In genomic region chr8:94136933-94137332, GRCm38 (mm10) we compare ENCODE assay signal across 36 mouse cellular contexts. TPM values are rescaled to one million over a fixed set of nuclear protein-coding genes. Genes with fewer than 3 reads are reported as not detected.
DNase-seq lines count a peak whose midpoint lies in the region; ATAC-seq and TF ChIP-seq lines count a peak whose summit lies in the region.
"Had no signal": no experiment of that assay in that cellular context is flagged by ENCODE, and none has a peak within 500 bp of the region (broad histone marks: within the 10 kb centered on the region; RNA-seq: fewer than 3 reads in every experiment).

Gene Mt4 (plus strand): TSS chr8:94137197.

- TF ChIP-seq EP300 in liver, postnatal 0 days (IDR thresholded peaks at IDR 0.05; ENCODE audit: low read depth), result no peak

- H3K36me3 ChIP-seq in liver, embryonic 12.5 days, result no peaks in the 10 kb centered on the region
- H3K36me3 ChIP-seq in liver, postnatal 0 days (replicated peaks; ENCODE audit: insufficient read depth, low read length), result no peaks in the 10 kb centered on the region
- H3K36me3 ChIP-seq in intestine, embryonic 15.5 days, result no peaks in the 10 kb centered on the region
- H3K36me3 ChIP-seq in stomach, embryonic 16.5 days (ENCODE audit: control insufficient read depth, insufficient read depth, low read length), result no peaks in the 10 kb centered on the region
- H3K36me3 ChIP-seq: embryonic facial prominence, embryonic 10.5 days; embryonic facial prominence, embryonic 13.5 days; forebrain, embryonic 12.5 days; forebrain, embryonic 15.5 days; heart, embryonic 10.5 days; heart, embryonic 13.5 days had no signal

- no peak for TF ChIP-seq CTCF in liver, postnatal 0 days (IDR thresholded peaks at IDR 0.05; ENCODE audit: low read depth)
- no peak for TF ChIP-seq CTCF in lung, adult 2 months (IDR thresholded peaks at IDR 0.05; ENCODE audit: insufficient read depth, low read length)

- intact Hi-C loops in left cerebral cortex, postnatal 4 days (cut with DNase I), result no loop called here

- no peak within 1 kb of the TSS for H3K9ac ChIP-seq in liver, embryonic 12.5 days
- no peak within 1 kb of the TSS for H3K9ac ChIP-seq in liver, postnatal 0 days (replicated peaks)
- no peak within 1 kb of the TSS for H3K9ac ChIP-seq in intestine, embryonic 15.5 days
- no peak within 1 kb of the TSS for H3K9ac ChIP-seq in stomach, embryonic 16.5 days (ENCODE audit: low read length)
- H3K9ac ChIP-seq: embryonic facial prominence, embryonic 13.5 days; forebrain, embryonic 12.5 days; forebrain, embryonic 15.5 days; heart, embryonic 13.5 days; hindbrain, embryonic 14.5 days had no signal

- WGBS in liver, embryonic 12.5 days (ENCODE audit: insufficient replicate concordance), result 45% methylated on average over 6 of the region's 6 CpGs
- WGBS in liver, postnatal 0 days (ENCODE audit: insufficient replicate concordance), result 40% methylated on average over 6 of the region's 6 CpGs
- 38% methylated on average over 6 of the region's 6 CpGs for WGBS in lung, adult 2 months
- 38% methylated on average over 6 of the region's 6 CpGs for WGBS in intestine, embryonic 15.5 days
- 31% methylated on average over 6 of the region's 6 CpGs for WGBS in stomach, embryonic 16.5 days

- H3K4me2 ChIP-seq in liver, embryonic 12.5 days, result no peak within 1 kb of the TSS
- no peak within 1 kb of the TSS for H3K4me2 ChIP-seq in liver, postnatal 0 days (ENCODE audit: low read depth, low read length)
- no peak within 1 kb of the TSS for H3K4me2 ChIP-seq in intestine, embryonic 15.5 days (replicated peaks)
- H3K4me2 ChIP-seq in stomach, embryonic 16.5 days (ENCODE audit: low read depth, low read length), result no peak within 1 kb of the TSS
- H3K4me2 ChIP-seq: embryonic facial prominence, embryonic 13.5 days; forebrain, embryonic 12.5 days; forebrain, embryonic 15.5 days; heart, embryonic 13.5 days; hindbrain, embryonic 14.5 days had no signal

- H3K27ac ChIP-seq in liver, embryonic 12.5 days, result no peak within 1 kb of the TSS
- no peak within 1 kb of the TSS for H3K27ac ChIP-seq in liver, postnatal 0 days (ENCODE audit: low read depth)
- no peak within 1 kb of the TSS for H3K27ac ChIP-seq in intestine, embryonic 15.5 days
- H3K27ac ChIP-seq in stomach, embryonic 16.5 days (ENCODE audit: low read length), result no peak within 1 kb of the TSS
- H3K27ac ChIP-seq: embryonic facial prominence, embryonic 10.5 days; embryonic facial prominence, embryonic 13.5 days; forebrain, embryonic 12.5 days; forebrain, embryonic 15.5 days; heart, adult 2 months; heart, embryonic 10.5 days; heart, embryonic 13.5 days; hindbrain, embryonic 14.5 days had no signal

- peaks cover 23% of the 10 kb centered on the region for H3K27me3 ChIP-seq in liver, embryonic 12.5 days (replicated peaks)
- no peaks in the 10 kb centered on the region for H3K27me3 ChIP-seq in liver, postnatal 0 days (ENCODE audit: insufficient read depth, low read length)
- H3K27me3 ChIP-seq in intestine, embryonic 15.5 days (replicated peaks), result no peaks in the 10 kb centered on the region
- no peaks in the 10 kb centered on the region for H3K27me3 ChIP-seq in stomach, embryonic 16.5 days (ENCODE audit: control insufficient read depth, insufficient read depth, low read length)
- H3K27me3 ChIP-seq: embryonic facial prominence, embryonic 13.5 days; forebrain, embryonic 12.5 days; forebrain, embryonic 15.5 days; heart, embryonic 13.5 days had no signal

- TF ChIP-seq POLR2A in lung, adult 2 months (IDR thresholded peaks at IDR 0.05; ENCODE audit: borderline replicate concordance, extremely low read depth, low read depth, low read length), result no peak

- no peak within 1 kb of the TSS for H3K4me3 ChIP-seq in liver, embryonic 12.5 days
- no peak within 1 kb of the TSS for H3K4me3 ChIP-seq in liver, postnatal 0 days (ENCODE audit: low read depth, low read length)
- H3K4me3 ChIP-seq in lung, adult 2 months (replicated peaks; ENCODE audit: extremely low read depth, low read depth, low read length), result no peak within 1 kb of the TSS
- H3K4me3 ChIP-seq in intestine, embryonic 15.5 days (replicated peaks), result no peak within 1 kb of the TSS
- no peak within 1 kb of the TSS for H3K4me3 ChIP-seq in stomach, embryonic 16.5 days (replicated peaks; ENCODE audit: low read length)
- H3K4me3 ChIP-seq: embryonic facial prominence, embryonic 10.5 days; embryonic facial prominence, embryonic 13.5 days; erythroblast, embryonic 14.5 days; forebrain, embryonic 12.5 days; forebrain, embryonic 15.5 days; heart, adult 2 months; heart, embryonic 10.5 days; heart, embryonic 13.5 days had no signal

- ATAC-seq in liver, embryonic 12.5 days, result 0 out of 2 replicates have a peak, but pooled peaks have one; percentile 42
- ATAC-seq in liver, postnatal 0 days, result no peak
- ATAC-seq in intestine, embryonic 15.5 days, result peak; percentile 89
- ATAC-seq in stomach, embryonic 16.5 days (ENCODE audit: insufficient read depth, low FRiP score), result peak; percentile 21; the same call in 1 of the 2 replicates
- ATAC-seq: forebrain, embryonic 15.5 days had no signal

- no peak for DNase-seq in liver, postnatal 0 days
- DNase-seq in lung, adult 2 months, result no peak
- no peak for DNase-seq in lung, postnatal 10 days
- DNase-seq in cerebellum, adult 18-20 months, result no peak
- no peak for DNase-seq in left cerebral cortex, postnatal 4 days
- DNase-seq: adrenal gland, adult 2 months; adrenal gland, postnatal 14 days; B cell, adult 2 months; cerebellum, adult 11 months; cerebellum, adult 8-10 months; cerebellum, postnatal 10 days; cerebellum, postnatal 36 days; embryo, embryonic 11 days; gastrocnemius, postnatal 25 days; heart, adult 2 months; heart, postnatal 14 days; heart, postnatal 4 days had no signal

- no peaks in the 10 kb centered on the region for H3K9me3 ChIP-seq in liver, embryonic 12.5 days (replicated peaks)
- H3K9me3 ChIP-seq in liver, postnatal 0 days (ENCODE audit: low read length), result no peaks in the 10 kb centered on the region
- no peaks in the 10 kb centered on the region for H3K9me3 ChIP-seq in intestine, embryonic 15.5 days
- no peaks in the 10 kb centered on the region for H3K9me3 ChIP-seq in stomach, embryonic 16.5 days (replicated peaks; ENCODE audit: control insufficient read depth, low read length)
- H3K9me3 ChIP-seq: embryonic facial prominence, embryonic 10.5 days; embryonic facial prominence, embryonic 13.5 days; forebrain, embryonic 15.5 days; heart, embryonic 10.5 days; heart, embryonic 13.5 days had no signal

- H3K4me1 ChIP-seq in liver, embryonic 12.5 days, result peaks cover 17% of the 10 kb centered on the region
- no peaks in the 10 kb centered on the region for H3K4me1 ChIP-seq in liver, postnatal 0 days (ENCODE audit: insufficient read depth)
- no peaks in the 10 kb centered on the region for H3K4me1 ChIP-seq in lung, adult 2 months (ENCODE audit: control insufficient read depth, insufficient read depth, low read length)
- peaks cover 6% of the 10 kb centered on the region; the same call in 1 of the 2 replicates for H3K4me1 ChIP-seq in intestine, embryonic 15.5 days (replicated peaks)
- no peaks in the 10 kb centered on the region for H3K4me1 ChIP-seq in stomach, embryonic 16.5 days (ENCODE audit: control insufficient read depth, insufficient read depth, low read length)
- H3K4me1 ChIP-seq: forebrain, embryonic 12.5 days; forebrain, embryonic 15.5 days; heart, embryonic 13.5 days had no signal

RNA-seq across cellular contexts. Expression of gene Mt4, which starts in this region (rescaled TPM):
- not detected in 2 replicates for polyA plus RNA-seq in liver, embryonic 12.5 days (2016; fragmentation: Nextera tagmentation; extraction: Ambion mirVana)
- polyA plus RNA-seq in liver, postnatal 0 days (2015; fragmentation: Nextera tagmentation; extraction: Ambion mirVana), result not detected in 2 replicates
- polyA plus RNA-seq in lung, adult 2 months (2012; rRNA removed), result 935 TPM in 1 of 2 replicates, not detected in the other
- polyA plus RNA-seq in intestine, embryonic 15.5 days (2015; fragmentation: Nextera tagmentation; extraction: Ambion mirVana), result 4.1 and 4.2 TPM in 2 replicates
- 0.70 and 1.6 TPM in 2 replicates for polyA plus RNA-seq in stomach, embryonic 16.5 days (2015; fragmentation: Nextera tagmentation; extraction: Ambion mirVana)
- total RNA-seq in left cerebral cortex, postnatal 4 days (2021), result not detected
- total RNA-seq: adrenal gland, adult 2 months; adrenal gland, postnatal 14 days; adrenal gland, postnatal 4 days; CH12.LX; gastrocnemius, adult 8-10 months; gastrocnemius, postnatal 25 days; heart, adult 2 months; heart, postnatal 14 days; heart, postnatal 4 days; MEL had no signal
- polyA plus RNA-seq: adrenal gland, adult 2 months; cortical plate, adult 2 months; embryonic facial prominence, embryonic 10.5 days; embryonic facial prominence, embryonic 13.5 days; erythroblast, embryonic 14.5 days; forebrain, embryonic 12.5 days; forebrain, embryonic 15.5 days; gonadal fat pad, adult 2 months; heart, adult 2 months; heart, embryonic 10.5 days; heart, embryonic 13.5 days; heart, embryonic 16.5 days; hindbrain, embryonic 11.5 days; hindbrain, embryonic 14.5 days had no signal

Comparison
In these comparisons a context has a peak if more than half of its experiments do, and no peak if none do; other contexts are left out.
1. Peak in ATAC-seq in liver, embryonic 12.5 days; RNA of the gene not detected or under 1 TPM.